Mouse (Mus musculus) heart, postnatal 25 days (tissue): ENCODE measurements around the gene Dip2b. TPM values are rescaled to one million over a fixed set of nuclear protein-coding genes. Genes with fewer than 3 reads are reported as not detected.

Experiments used
- DNase-seq: peaks from one replicate; pipeline ENCODE4 v3.0.0; 2022; ENCODE audit warnings: low spot score
- intact Hi-C: fragments of 180-260 bp; cut with DNase I; formaldehyde crosslinking; loops from one replicate; pipeline ENCODE4 v1.15.1; 2025
- total RNA-seq, 2 experiments: library from RNA; stranded (reverse); gene quantifications; 2 replicates each; pipeline ENCODE4 v1.2.3; 2021

Dip2b gene
- total RNA-seq, 2 experiments from 2014 or later, result 21.6 to 23.3 TPM

- DNase-seq, result no peak
- intact Hi-C loops, result no loop called here
Observed at GRCm38 (mm10) chr15:100045576-100045975, 7.1 kb downstream of the Dip2b start.

- no peak for DNase-seq
- intact Hi-C loops, result no loop called here
Observed at GRCm38 (mm10) chr15:100049496-100050087, 11.1 kb downstream of the Dip2b start.

- no peak for DNase-seq
- intact Hi-C loops, result no loop called here
Observed at GRCm38 (mm10) chr15:100050940-100051339, 12.5 kb downstream of the Dip2b start.

- DNase-seq, result no peak
- intact Hi-C loops, result no loop called here
Observed at GRCm38 (mm10) chr15:100052726-100053125, 14.3 kb downstream of the Dip2b start.

GRCm38 (mm10) chr15:100056397-100056908 lies 18.0 kb downstream of the Dip2b start:
- intact Hi-C loops, result no loop called here
- DNase-seq, result no peak

- intact Hi-C loops, result no loop called here
- no peak for DNase-seq
Observed at GRCm38 (mm10) chr15:100057698-100058097, 19.2 kb downstream of the Dip2b start.

GRCm38 (mm10) chr15:100058143-100058542 lies 19.7 kb downstream of the Dip2b start:
- no peak for DNase-seq
- intact Hi-C loops, result no loop called here

- DNase-seq, result no peak
- intact Hi-C loops, result no loop called here
Observed at GRCm38 (mm10) chr15:100058912-100059311, 20.4 kb downstream of the Dip2b start.

GRCm38 (mm10) chr15:100059626-100060311 lies 21.3 kb downstream of the Dip2b start:
- DNase-seq, result no peak
- intact Hi-C loops, result no loop called here

GRCm38 (mm10) chr15:100060513-100061140 lies 22.2 kb downstream of the Dip2b start:
- intact Hi-C loops, result no loop called here
- DNase-seq, result no peak

- no peak for DNase-seq
- intact Hi-C loops, result no loop called here
Observed at GRCm38 (mm10) chr15:100061377-100061776, 22.9 kb downstream of the Dip2b start.

GRCm38 (mm10) chr15:100063229-100063773 lies 24.8 kb downstream of the Dip2b start:
- DNase-seq, result no peak
- intact Hi-C loops, result no loop called here

- DNase-seq, result no peak
- intact Hi-C loops, result no loop called here
Observed at GRCm38 (mm10) chr15:100066702-100067101, 28.2 kb downstream of the Dip2b start.

- intact Hi-C loops, result no loop called here
- no peak for DNase-seq
Observed at GRCm38 (mm10) chr15:100069101-100069500, 30.6 kb downstream of the Dip2b start.

GRCm38 (mm10) chr15:100070021-100070420 lies 31.6 kb downstream of the Dip2b start:
- intact Hi-C loops, result no loop called here
- no peak for DNase-seq

- intact Hi-C loops, result no loop called here
- no peak for DNase-seq
Observed at GRCm38 (mm10) chr15:100071819-100072218, 33.4 kb downstream of the Dip2b start.

- no peak for DNase-seq
- intact Hi-C loops, result no loop called here
Observed at GRCm38 (mm10) chr15:100073696-100074453, 35.4 kb downstream of the Dip2b start.

- no peak for DNase-seq
- intact Hi-C loops, result loop anchor here (5.0 kb wide), 1 partner anchor 43 kb away; no protein-coding TSS in a partner anchor
Observed at GRCm38 (mm10) chr15:100074754-100075153, 36.3 kb downstream of the Dip2b start.

- intact Hi-C loops, result loop anchor here (5.0 kb wide), 1 partner anchor 41 kb away; no protein-coding TSS in a partner anchor
- no peak for DNase-seq
Observed at GRCm38 (mm10) chr15:100076362-100076761, 37.9 kb downstream of the Dip2b start.
